Mouse (Mus musculus): ENCODE results near the gene Rtl6.

GRCm38 (mm10) chr15:84526921-84527320, 30.7 kb downstream of the Rtl6 start:
- TF ChIP-seq POLR2A (IDR thresholded peaks at IDR 0.05; ENCODE audit: borderline replicate concordance, extremely low read depth, insufficient read depth, insufficient read length, poor library complexity, severe bottlenecking) (no peak), CTCF (IDR thresholded peaks at IDR 0.05; ENCODE audit: borderline replicate concordance, extremely low read depth, insufficient read depth, insufficient read length) (peak; percentile 25; the same call in 1 of the 2 replicates)

All from brain, embryonic 14.5 days (tissue).